Mouse (Mus musculus) spleen, adult 2 months (tissue): ENCODE data around the gene Gpc6.

Experiments used
- CTCF ChIP-seq: fragments of 200-500 bp; IDR thresholded peaks from 2 replicates; pipeline ENCODE4 v1.5.1; 2011; ENCODE audit warnings: mild to moderate bottlenecking, inconsistent platforms; ENCODE audit not compliant: insufficient read depth, insufficient read length, insufficient replicate concordance; ENCODE audit errors: extremely low read depth
- POLR2A ChIP-seq: fragments of 200-500 bp; IDR thresholded peaks from 2 replicates; pipeline ENCODE4 v1.6.1; 2011; ENCODE audit warnings: low read depth, low read length, inconsistent platforms

DNA sequence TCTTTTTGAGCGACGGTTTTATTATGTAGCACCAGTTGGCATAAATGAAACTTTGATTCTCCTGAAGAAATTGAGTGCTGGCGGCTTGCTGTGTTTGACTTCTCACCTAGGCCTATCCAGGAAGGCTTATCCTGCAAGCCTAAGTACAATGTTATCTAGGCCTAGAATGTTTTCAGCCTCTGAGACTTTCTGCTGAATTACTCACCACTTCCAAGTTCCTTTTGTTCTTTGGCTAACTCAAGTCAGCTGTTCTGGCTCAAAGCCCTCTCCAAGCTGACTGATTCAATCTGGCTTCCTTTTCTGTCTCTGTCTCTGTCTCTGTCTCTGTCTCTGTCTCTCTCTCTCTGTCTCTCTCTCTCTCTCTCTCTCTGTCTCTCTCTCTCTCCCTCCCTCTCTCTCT is 188.0 kb downstream of the Gpc6 start:
- TF ChIP-seq CTCF (no peak), POLR2A (no peak)
